Mouse (Mus musculus) monocyte, adult 5-6 weeks (primary cell): ENCODE results near the gene Irf2bp1. TPM values are rescaled to one million over a fixed set of nuclear protein-coding genes. Genes with fewer than 3 reads are reported as not detected.

Source experiments
- ATAC-seq: fragments of 153-309, 156-312 bp; replicated peaks from 2 replicates; pipeline ENCODE4 v1.8.0; 2017; ENCODE audit warnings: mild to moderate bottlenecking; ENCODE audit not compliant: low TSS enrichment, insufficient number of reproducible peaks, severe bottlenecking, poor library complexity, low FRiP score
- total RNA-seq: library from RNA; stranded (forward); fragments of 200-1000, 200-491, 200-594 nt; gene quantifications from 3 replicates; pipeline ENCODE4 v1.2.3, GENCODE M21; 2017

Irf2bp1 gene
- total RNA-seq, 1 experiment from 2014 or later: 7.8 TPM

- ATAC-seq: no peak
Observed at GRCm38 (mm10) chr7:18992294-18992675, 11.6 kb upstream of the Irf2bp1 start.

GRCm38 (mm10) chr7:18993036-18993435, 10.8 kb upstream of the Irf2bp1 start:
- ATAC-seq: no peak

GRCm38 (mm10) chr7:18998835-18999234, 5.0 kb upstream of the Irf2bp1 start:
- ATAC-seq: no peak

GRCm38 (mm10) chr7:19000421-19000820, 3.4 kb upstream of the Irf2bp1 start:
- ATAC-seq: no peak

- peak; percentile 54 for ATAC-seq
Observed at GRCm38 (mm10) chr7:19001066-19001806, 2.6 kb upstream of the Irf2bp1 start.

GRCm38 (mm10) chr7:19001807-19002085, 2.1 kb upstream of the Irf2bp1 start:
- ATAC-seq: no peak

GRCm38 (mm10) chr7:19002115-19002514, 1.7 kb upstream of the Irf2bp1 start:
- ATAC-seq: no peak

- peak; percentile 51 for ATAC-seq
Observed at GRCm38 (mm10) chr7:19002848-19003498, 871 bp upstream of the Irf2bp1 start.

- no peak for ATAC-seq
Observed at GRCm38 (mm10) chr7:19004631-19005079, 811 bp downstream of the Irf2bp1 start.

- no peak for ATAC-seq
Observed at GRCm38 (mm10) chr7:19005417-19006121, 1.7 kb downstream of the Irf2bp1 start.

GRCm38 (mm10) chr7:19006476-19006875, 2.6 kb downstream of the Irf2bp1 start:
- peak; percentile 42; the same call in 1 of the 2 replicates for ATAC-seq

- ATAC-seq: no peak
Observed at GRCm38 (mm10) chr7:19007026-19007977, 3.5 kb downstream of the Irf2bp1 start.

- no peak for ATAC-seq
Observed at GRCm38 (mm10) chr7:19010581-19010980, 6.7 kb downstream of the Irf2bp1 start.

- ATAC-seq: no peak
Observed at GRCm38 (mm10) chr7:19012025-19012621, 8.3 kb downstream of the Irf2bp1 start.

GRCm38 (mm10) chr7:19012882-19013281, 9.0 kb downstream of the Irf2bp1 start:
- no peak for ATAC-seq

GRCm38 (mm10) chr7:19014452-19014851, 10.6 kb downstream of the Irf2bp1 start:
- no peak for ATAC-seq

GRCm38 (mm10) chr7:19016042-19016441, 12.2 kb downstream of the Irf2bp1 start:
- ATAC-seq: no peak

GRCm38 (mm10) chr7:19017909-19018308, 14.1 kb downstream of the Irf2bp1 start:
- no peak for ATAC-seq
